Mouse (Mus musculus): Measurements from ENCODE around the gene Chmp6.

The Chmp6 gene

DNA sequence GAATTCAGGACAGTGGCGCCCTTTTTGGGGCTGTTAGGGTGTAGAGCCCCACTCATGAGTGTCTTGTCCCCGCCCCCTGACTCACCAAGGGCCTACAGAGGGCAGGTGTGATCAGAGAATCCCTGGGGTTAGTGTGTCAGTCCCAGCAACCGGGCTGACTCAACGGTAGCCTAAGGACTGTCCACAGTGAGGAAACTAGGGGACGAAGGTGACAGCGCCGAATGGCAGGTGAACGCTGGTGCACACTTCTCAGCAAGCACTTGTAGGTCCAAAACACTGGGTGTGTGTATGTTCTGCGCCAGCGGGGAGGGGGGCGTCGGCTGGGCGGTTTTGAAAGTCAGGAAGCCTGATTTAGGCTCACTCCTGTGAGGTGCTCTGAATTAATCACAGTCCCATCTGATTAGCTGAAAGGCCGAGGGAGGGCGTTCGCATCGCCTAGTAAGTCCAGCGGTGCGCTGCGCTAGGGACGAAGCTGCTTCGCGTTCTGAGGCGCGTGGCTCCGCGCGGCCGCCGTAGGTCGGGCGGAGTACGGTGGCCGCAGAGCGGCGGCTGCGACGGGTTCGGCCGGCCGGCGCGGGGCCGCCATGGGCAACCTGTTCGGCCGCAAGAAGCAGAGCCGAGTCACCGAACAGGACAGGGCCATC, at the start of gene Chmp6:
Chmp6 (plus strand) TSS at position 151 of the 644 bp plus-strand sequence.
- DNase-seq (ENCODE audit: low spot score in 2 of 2), result peak; percentile 79 to 88

DNA sequence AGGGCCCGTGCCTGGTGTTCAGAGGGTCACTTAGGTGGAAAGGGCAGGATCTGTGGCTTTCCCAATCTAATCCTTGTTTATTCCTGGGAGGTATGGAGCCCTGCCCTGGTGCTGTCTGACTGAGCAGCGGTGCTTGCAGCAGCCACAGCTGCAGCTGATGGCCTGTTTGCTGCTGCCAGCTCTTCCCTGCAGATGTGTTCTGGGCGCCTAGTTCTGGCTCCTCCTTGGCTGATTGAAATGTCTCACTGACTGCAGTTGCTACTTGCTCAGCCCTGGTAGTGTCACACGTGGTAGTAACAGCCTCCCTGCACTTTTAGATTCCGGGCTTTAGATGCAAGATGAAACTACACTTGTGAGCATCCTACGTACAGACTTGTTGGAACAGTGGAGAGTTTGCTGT, 46.4 kb upstream of the Chmp6 start:
- no peak for DNase-seq (ENCODE audit: low spot score in 2 of 2)

DNA sequence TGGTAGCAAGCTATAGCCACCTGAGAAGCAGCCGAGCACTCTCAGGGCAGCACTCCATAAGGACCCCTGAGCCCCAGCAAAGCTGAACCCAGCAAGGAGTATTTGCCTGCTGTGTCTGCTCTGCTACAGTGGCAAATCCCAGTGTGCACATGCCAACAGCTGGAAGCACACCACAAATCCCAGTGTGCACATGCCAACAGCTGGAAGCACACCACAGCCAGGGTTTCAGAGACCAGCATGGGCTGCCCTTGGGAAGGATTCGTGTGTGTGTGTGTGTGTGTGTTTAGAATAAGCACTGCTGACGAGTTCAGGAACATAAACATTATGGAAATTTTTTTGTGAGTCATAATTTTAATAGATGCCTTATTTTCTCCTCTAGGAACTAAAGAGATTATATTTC, 45.1 kb upstream of the Chmp6 start:
- no peak for DNase-seq (ENCODE audit: low spot score in 2 of 2)

DNA sequence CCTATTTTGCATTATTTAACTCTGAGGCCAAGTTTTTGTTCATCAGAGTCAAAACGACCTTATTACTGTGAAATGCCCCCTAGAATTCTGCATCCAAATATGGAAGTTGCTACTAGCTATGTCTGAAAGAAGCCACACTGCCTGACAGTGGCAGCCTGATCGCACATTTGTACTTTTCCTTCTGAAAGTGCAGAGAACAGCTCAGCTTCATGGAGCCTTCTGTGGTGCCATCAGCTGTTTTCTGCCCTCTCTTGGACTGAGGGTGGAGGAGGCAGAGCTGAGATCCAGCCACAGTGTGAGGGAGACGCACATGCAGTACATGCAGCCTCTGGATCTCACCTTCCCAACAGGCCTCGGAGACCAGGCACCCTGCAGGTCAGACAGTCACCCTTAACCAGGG, 44.7 kb upstream of the Chmp6 start:
- DNase-seq (ENCODE audit: low spot score in 2 of 2), result no peak

DNA sequence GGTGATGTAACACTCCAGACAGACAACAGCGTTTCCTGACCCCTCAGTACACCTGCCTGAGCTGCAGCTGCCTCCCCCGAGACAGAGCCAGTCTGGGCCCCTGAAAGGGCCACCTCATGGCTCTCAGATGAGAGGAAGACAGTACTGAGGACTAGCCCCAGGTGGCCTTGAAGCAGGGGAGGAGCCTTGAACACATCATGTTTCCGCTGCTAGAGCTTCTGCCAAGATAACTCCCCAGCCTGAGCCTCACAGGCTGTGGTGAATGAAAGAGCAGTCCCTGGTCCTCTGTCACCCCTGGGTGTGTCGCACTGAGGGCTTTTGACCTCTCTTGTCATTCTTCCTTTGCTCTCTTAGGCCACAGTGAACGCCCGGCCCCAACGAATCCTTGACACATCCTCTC, 42.1 kb upstream of the Chmp6 start:
- no peak for DNase-seq (ENCODE audit: low spot score in 2 of 2)

DNA sequence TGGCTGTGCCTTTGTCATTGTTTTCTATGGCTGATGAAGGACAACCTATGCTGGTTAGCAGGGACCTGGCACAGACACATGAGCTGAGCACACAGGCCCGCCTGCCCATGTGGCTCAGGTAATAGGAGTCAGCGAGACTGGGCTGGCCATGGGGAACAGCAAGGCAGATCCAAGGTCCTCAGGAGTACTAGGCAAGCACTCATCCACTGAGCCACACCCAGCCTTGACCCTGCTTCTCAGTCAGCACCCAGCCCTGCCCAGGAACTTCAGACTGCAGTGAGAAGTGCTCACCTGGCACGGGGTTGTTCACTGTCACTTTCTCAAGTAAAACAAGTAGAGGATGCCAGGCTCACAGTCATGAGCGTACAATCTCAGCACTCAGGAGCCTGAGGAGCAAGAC, 39.6 kb upstream of the Chmp6 start:
- no peak for DNase-seq (ENCODE audit: low spot score in 2 of 2)

DNA sequence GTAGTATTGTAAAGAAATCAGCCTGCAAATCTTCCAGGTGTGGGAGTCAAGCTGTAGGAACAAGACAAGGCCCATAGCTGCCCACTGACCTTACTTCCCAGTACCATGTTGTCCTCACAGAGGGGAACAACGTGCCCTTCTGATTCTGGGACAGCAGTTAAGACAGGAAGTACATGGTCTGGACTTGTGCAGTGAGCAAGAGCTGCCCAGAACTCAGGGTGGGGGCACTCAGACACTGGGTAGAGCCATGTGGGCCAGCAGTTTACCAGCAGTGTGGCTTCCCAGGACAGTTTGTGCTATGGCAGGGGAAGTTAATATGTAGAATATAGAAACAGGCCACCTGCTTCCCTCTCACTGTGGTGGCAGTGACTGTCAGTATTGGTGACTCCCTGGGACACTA, 38.4 kb upstream of the Chmp6 start:
- DNase-seq (ENCODE audit: low spot score in 2 of 2), result no peak

DNA sequence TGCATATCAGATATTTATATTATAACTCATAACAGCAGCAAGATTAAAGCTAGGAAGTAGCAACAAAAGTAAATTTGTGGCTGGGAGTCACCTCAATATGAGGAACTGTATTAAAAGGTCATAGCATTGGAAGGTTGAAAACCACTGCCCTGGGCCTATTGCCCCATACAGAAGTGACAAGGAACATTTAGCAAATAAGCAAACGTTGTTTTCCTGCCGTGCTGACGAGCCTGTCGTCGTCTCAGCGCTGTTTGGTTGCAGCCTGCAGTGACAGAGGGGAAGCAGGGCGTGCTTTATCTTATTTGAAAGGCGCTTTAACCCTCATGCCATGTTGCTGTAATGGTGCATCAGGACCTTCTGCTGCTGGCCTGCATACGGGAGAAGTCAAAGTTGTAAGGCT, 37.6 kb upstream of the Chmp6 start:
- DNase-seq (ENCODE audit: low spot score in 2 of 2), result no peak

DNA sequence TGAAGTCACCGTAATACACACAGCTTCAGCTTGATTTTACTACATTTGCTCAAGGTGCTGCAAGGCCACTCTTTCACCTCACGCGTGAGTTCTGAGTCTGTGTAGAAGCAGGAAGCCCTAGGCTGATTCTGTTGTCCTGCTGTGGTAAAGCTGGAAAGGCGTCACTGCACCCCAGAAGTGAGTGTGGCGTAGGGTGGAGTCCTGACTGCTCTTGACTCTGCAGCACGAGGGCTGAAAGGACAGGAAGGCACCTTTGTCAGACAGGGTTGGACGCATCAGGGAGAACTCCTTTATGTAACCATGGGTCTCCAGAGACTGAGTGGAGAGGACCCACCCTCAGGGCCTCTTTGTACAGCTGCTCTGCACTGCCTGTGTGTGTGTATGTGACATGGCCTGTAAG, 36.1 kb upstream of the Chmp6 start:
- no peak for DNase-seq (ENCODE audit: low spot score in 2 of 2)

DNA sequence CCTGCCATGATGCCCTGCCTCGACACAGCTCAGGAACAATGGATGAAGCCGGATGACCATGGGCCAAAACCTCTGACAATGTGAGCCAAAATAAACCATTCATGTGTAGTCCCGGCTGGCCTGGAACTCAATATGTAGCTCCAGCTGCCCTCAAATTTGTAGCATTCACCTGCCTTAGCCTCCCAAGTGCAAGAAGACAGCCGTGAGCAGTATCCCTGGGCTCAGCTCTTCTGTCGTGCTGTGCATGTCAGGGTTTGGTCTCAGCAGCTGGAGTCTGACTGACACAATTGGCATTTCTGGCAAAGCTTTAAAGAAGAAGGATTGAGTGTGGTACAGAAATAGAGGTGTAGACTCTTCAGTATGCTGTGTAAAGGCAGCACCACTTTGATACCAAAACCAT, 33.7 kb upstream of the Chmp6 start:
- no peak for DNase-seq (ENCODE audit: low spot score in 2 of 2)

DNA sequence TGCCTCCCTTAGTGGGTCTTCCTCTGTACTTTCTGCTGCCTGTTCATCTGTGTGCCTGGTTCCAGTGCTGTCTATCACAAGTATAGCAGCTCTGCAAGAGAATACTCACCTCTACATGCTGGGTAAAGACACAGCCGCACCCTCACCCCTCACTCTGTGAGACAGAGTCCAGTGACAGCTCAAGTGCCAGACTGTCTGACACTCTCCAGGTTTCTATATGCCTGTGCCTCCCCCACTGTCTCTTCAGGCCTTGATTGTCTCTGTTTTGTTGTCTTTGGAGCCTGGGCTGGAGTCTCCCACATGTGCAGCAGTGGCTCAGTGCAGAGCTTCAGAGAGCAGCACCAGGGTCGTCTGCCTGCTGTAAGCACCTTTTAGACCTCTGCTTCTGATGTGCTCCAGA, 29.6 kb upstream of the Chmp6 start:
- no peak for DNase-seq (ENCODE audit: low spot score in 2 of 2)

DNA sequence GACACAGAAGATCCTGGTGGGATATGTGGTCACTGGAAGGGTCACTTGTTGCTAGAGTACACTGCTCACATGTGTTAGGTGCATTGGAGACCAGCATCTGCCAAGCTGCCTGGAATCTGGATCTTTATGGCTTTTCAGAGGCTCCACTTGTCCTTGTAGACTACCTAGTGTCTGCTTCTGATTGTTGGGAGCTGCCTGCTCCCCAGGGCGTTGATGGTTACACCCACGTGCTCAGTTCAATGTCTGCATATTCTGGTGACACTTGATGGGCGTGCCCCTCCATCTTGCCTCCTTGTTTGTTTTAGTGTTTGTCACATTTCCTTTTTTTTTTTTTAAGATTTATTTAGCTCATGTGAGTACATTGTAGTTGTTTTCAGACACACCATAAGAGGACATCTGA, 23.3 kb upstream of the Chmp6 start:
- no peak for DNase-seq (ENCODE audit: low spot score in 2 of 2)

DNA sequence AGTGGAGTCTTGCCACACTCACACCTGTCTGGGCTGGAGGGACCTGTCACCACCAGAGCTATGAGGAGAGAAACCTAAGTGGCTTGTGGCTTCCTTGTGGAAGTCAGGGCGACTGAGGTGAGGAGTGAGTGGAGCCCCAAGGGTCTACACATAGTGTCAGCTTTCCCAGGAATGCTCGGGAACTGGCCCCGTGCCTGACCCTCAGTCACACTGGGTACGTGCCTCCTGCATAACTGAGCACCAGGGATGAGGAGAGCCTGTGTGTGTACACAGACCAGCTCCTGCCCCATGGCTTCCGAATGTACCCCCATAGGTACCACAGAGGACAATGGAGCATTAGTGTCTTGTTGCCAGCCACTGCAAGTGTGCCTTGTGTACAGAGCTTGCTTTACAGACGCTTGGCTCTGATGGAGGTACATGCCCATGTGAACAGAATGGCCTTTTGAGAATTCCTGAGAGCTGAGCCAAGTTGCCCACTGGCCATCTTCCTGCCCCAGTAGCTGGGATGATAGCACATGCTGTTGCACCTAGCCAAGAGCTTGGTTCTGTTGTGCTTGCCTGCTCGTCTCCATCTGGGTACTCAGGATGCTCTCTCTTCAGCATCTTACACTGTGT, 21.5 kb upstream of the Chmp6 start:
- DNase-seq (ENCODE audit: low spot score in 2 of 2), result no peak

DNA sequence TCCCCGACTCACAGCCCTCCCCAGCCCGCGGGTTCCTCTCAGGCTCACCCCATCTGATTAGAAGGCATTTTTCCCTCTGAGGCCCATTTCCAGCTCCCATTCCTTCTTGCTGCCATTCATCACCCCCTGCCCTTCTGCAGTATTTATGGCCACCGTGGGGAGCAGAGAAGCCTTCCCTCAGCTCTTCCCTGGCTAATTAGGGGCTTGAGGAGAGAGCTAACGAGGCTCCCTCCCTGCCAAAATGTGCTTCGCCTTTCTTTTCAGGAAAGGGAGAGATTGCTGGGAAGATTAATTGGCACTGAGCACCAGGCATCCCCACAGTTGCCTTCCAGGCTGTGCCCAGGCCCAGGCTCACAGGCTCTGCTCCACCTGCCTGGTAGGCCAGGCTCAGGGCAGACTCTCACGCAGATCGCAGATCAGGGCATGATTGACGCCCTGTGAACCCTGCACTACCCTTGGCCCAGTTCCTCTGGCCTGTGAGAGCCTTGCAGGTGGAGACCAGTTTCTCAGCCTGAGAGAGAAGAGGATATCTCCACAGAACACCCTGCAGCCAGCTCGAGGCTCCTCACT, 19.5 kb upstream of the Chmp6 start:
- DNase-seq (ENCODE audit: low spot score in 2 of 2), result no peak

DNA sequence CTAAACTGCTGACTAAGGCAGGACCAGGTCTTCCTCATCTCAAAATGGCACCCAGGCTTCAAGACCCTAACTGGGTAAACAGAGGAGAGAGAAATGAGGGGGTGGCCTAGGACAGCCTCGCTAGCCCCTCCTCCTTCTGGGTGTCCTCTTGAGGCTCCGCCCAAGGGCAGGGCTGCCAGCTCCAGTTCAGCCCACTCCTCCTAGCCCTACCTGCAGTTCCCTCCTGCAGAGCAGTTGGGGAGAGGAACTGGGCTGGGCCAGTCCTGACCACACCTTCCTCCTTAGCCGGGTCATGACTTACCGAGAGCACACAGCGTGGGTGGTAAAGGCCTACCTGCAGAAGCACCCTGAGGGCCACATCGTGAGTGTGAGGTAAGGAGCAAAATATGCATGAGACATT, 18.6 kb upstream of the Chmp6 start:
- DNase-seq (ENCODE audit: low spot score in 2 of 2), result no peak

DNA sequence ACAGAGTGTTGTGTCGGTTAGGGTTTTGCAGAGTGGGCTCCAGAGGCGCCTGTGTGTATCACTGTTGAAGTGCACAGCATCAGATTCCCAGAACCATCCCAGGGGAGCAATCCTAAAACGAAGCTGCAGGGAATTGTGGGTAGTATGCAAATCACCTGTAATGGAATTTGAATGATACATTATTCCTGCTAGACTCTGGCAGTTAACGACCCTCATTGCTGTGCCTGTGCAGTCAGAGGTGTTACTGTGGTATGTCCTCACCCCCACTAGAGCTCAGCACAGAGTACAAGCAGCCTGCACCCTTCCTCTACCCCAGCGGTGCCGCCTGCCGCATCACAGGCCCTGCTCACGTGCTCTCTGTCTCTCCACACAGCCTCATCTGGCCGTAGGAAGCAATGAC, 16.2 kb upstream of the Chmp6 start:
- DNase-seq (ENCODE audit: low spot score in 2 of 2), result no peak

DNA sequence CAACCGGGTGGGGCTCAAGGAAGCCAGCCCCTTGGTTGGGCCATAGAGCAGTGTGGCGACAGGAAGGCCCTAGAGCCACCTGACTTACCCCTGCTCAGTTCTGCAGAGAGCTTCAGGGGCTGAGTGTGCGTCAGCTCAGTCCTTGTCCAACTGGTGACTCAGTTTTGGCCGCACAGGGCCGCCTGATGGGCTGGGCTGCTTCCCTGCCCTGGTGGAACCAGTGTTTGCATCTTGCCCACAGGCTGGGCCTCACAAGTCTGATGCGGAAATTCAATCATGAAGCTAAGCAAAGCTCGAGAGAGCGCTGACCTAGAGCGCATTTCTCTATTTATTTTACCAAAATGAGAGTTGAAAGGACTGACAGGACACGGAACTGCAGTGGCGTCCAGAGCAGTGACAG, 14.3 kb upstream of the Chmp6 start:
- no peak for DNase-seq (ENCODE audit: low spot score in 2 of 2)

DNA sequence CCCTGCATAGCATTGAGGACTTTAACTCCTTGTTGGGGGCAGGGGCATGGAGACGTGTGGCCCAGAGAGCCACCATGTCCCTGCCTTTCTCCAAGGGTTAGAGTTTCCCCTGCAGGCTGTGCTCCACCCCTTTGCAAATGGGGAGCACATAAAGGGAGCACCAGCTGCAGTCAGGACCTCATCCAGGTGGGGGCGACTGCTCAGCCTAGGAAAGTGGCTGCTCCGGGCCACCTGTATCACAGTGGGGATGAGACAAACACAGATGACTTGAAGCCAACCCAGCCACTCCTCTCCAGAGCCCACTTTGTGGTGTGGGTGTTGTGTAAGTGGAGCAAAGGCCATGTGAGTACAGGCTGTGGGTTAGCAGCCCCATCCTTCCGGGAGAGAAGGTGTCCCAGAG, 12.1 kb upstream of the Chmp6 start:
- DNase-seq (ENCODE audit: low spot score in 2 of 2), result no peak

DNA sequence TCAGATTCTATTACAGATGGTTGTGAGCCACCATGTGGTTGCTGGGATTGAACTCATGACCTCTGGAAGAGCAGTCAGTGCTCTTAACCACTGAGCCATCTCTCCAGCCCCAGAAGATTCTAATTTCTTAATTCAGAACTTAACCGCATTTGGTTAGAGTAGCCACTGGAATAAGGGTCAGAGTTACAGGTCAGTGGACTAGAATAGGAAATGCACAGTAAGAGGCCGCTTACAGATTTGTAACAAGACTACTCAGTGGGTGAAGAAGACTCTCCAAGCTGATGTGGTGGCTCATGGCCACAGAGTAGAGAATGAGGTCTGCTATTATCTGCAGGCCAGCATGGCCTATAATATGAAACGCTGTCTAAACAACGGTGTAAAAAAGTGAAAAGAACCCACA, 10.3 kb upstream of the Chmp6 start:
- no peak for DNase-seq (ENCODE audit: low spot score in 2 of 2)

DNA sequence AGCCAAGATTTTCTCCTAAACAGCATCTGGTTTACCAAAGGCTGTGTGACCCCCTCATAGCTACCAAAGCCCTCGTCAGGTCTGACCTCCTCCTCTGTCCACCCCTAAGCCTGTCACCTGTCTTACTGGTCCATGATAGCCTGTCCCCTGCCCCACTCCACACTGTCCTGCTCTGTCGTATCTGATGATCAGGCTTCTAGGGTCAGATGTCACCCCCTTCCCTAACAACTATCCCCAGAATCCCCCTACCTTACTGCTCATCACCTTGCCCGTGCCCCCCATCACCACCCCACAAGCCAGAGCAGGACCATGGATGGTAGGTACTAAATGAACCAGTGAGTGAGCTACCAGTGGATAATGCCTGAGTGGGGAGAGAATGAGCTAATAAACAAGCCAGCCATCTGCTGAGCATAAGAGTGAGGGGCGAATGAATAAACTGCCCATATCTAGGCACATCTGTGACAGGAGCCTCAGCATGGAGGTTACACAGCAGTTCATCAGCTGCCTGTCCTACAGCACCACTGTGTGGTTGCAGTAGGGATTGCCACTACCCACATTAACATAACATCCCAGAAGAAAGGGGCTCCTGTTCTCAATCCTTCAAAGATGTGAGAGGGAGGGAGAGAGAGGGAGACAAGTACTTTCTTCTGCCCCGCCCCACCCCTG, 8.5 kb upstream of the Chmp6 start:
- peak in 1 of 2 experiments; percentile 76 for DNase-seq (ENCODE audit: low spot score in 2 of 2)

DNA sequence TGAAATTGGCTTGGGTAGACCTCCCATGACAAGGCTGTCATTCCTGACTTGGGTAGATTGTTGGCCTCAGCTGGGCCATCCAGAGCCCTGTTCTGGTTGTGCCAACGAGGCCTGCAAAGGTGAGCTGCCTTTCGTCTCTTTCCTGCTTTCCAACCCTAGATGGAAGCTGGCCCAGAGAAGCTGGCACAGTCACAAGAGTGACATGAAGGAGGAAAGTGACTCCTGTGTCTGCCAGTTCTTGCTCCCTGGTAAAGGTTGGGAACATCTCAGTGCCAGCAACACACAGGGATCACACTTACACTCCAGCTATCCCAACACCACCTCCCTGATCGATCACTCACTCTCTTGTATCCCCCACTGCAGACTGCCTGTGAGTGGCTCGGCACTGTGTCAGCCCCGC, 7.4 kb upstream of the Chmp6 start:
- DNase-seq (ENCODE audit: low spot score in 2 of 2), result no peak

DNA sequence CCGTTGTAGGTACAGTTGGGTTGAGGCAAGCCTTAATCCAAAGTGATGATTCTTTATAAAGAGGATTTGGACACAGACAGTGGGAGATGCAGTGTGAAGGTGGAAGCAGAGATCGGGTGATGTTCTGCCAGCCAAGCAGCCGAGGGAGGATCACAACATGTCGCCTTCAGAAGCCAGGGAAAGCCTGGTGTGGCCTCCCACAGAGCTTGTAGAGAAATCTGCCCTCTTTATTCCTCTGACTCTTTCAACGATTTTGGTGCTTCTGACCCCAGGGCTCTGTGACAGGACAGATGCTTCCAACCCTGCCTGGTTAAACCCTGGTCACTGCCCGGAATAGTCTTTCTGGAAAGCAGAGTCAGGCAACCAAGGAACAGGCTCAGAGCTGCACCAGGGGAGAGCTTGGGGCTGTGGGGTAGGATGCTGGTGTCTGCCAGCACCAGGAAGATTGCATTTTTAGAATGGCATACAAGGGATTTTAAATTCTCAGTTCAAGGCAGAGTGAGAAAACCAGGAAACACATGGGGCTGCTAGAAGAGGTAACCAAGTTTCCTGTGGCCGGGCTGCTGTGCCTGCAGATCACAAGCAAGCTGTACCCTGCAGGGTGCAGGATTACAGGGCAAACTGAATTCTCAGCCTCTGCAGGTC, 6.1 kb upstream of the Chmp6 start:
- DNase-seq (ENCODE audit: low spot score in 2 of 2), result no peak

DNA sequence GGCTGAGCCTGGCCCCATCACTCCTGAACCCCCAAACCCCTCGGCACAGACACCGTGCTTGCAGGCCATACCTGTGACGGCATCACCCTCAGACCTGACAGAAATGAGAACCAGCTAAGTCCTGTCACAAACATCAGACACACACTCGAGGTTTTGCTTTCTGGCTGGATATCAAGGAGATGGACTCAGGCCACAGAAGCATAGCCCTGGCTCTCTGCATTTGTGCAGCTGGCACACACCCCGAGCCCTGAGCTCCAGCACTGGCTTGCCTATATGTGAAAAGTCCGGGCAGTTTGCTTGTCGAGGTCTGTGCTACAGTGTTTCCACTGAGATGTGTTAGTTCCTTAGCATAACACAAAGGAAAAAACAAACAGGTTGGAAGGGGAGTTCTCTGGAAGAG, 5.5 kb upstream of the Chmp6 start:
- DNase-seq (ENCODE audit: low spot score in 2 of 2), result no peak

Data from frontal cortex, postnatal 10 days (tissue).